Mouse (Mus musculus) heart, adult 2 months (tissue): Measurements from ENCODE around the gene Dnaic1. TPM values are rescaled to one million over a fixed set of nuclear protein-coding genes. Genes with fewer than 3 reads are reported as not detected.

Experiments used
- DNase-seq, 2 experiments: peaks; one replicate each; pipeline ENCODE4 v3.0.0; 2021
- H3K27ac ChIP-seq: fragments of 200-600 bp; 2 replicates; pipeline ENCODE4 v1.8.1; 2022
- H3K27me3 ChIP-seq: fragments of 200-500 bp; 2 replicates; pipeline ENCODE4 v1.6.1; 2012; ENCODE audit warnings: mild to moderate bottlenecking, low read length, inconsistent platforms, mixed read lengths; ENCODE audit not compliant: control insufficient read depth, insufficient read depth
- H3K36me3 ChIP-seq: fragments of 200-500 bp; 2 replicates; pipeline ENCODE4 v1.6.1; 2012; ENCODE audit warnings: low read length, inconsistent platforms; ENCODE audit not compliant: control insufficient read depth, insufficient read depth
- H3K4me1 ChIP-seq: fragments of 200-500 bp; 2 replicates; pipeline ENCODE4 v1.6.1; 2011; ENCODE audit warnings: low read length; ENCODE audit not compliant: control insufficient read depth, insufficient read depth
- H3K4me3 ChIP-seq: fragments of 200-600 bp; 2 replicates; pipeline ENCODE4 v1.8.1; 2022
- H3K79me2 ChIP-seq: fragments of 200-500 bp; replicated peaks from 2 replicates; pipeline ENCODE4 v1.6.1; 2012; ENCODE audit warnings: mild to moderate bottlenecking, inconsistent platforms, low read length, moderate library complexity, mixed read lengths; ENCODE audit not compliant: control insufficient read depth, insufficient read depth
- H3K9ac ChIP-seq: fragments of 200-500 bp; 2 replicates; pipeline ENCODE4 v1.6.1; 2012; ENCODE audit warnings: low read depth, mild to moderate bottlenecking, control low read depth, inconsistent platforms, low read length, mixed read lengths
- CTCF ChIP-seq: fragments of 200-600 bp; IDR thresholded peaks from 2 replicates; pipeline ENCODE4 v1.8.1; 2022; ENCODE audit warnings: antibody characterized with exemption, mild to moderate bottlenecking, moderate library complexity
- EP300 ChIP-seq: fragments of 200-500 bp; IDR thresholded peaks from 2 replicates; pipeline ENCODE4 v1.6.1; 2011; ENCODE audit warnings: low read depth, low read length, control low read depth; ENCODE audit not compliant: insufficient read depth
- POLR2A ChIP-seq: fragments of 200-500 bp; IDR thresholded peaks from 2 replicates; pipeline ENCODE4 v1.6.1; 2011; ENCODE audit warnings: mild to moderate bottlenecking, low read depth, low read length, control low read depth; ENCODE audit not compliant: insufficient read depth
- WGBS: fragments of 180-500 bp; shearing (Covaris S2); methylation state at CpG from one replicate; pipeline ENCODE4 v1.1.7; 2018; 5-methylcytosine and 5-hydroxymethylcytosine counted together
- intact Hi-C: fragments of 180-260 bp; cut with DNase I; formaldehyde crosslinking; loops from one replicate; pipeline ENCODE4 v1.15.1; 2025
- polyA plus RNA-seq: library from polyadenylated mRNA; depleted of rRNA; stranded (reverse); fragments of >200 nt; gene quantifications from 2 replicates; pipeline ENCODE4 v1.2.3, GENCODE M21; 2012
- total RNA-seq, 2 experiments: library from RNA; stranded (reverse); gene quantifications; 2 replicates each; pipeline ENCODE4 v1.2.3; 2021

Dnaic1 gene
- total and polyA plus RNA-seq, 3 experiments = 0.94 to 8.6 (median 2.3) TPM

- 81% methylated on average over 13 of the region's 13 CpGs for WGBS
- Histone ChIP-seq H3K27ac (no peak overlapping the region), H3K4me1 (no peaks in the 10 kb centered on the region; the same call in 1 of the 2 replicates), H3K27me3 (no peaks in the 10 kb centered on the region), H3K36me3 (no peaks in the 10 kb centered on the region), H3K79me2 (no peaks in the 10 kb centered on the region), H3K9ac (no peak overlapping the region), H3K4me3 (no peak overlapping the region)
- no peak for DNase-seq
- TF ChIP-seq CTCF = no peak
- TF ChIP-seq EP300 = no peak
- intact Hi-C loops = no loop called here
Measured at GRCm38 (mm10) chr4:41659556-41659955, 90.0 kb downstream of the Dnaic1 start.

GRCm38 (mm10) chr4:41660851-41661430 is 91.4 kb downstream of the Dnaic1 start:
- Histone ChIP-seq H3K36me3 (no peaks in the 10 kb centered on the region), H3K27ac (no peak overlapping the region), H3K9ac (no peak overlapping the region), H3K4me3 (no peak overlapping the region), H3K4me1 (no peaks in the 10 kb centered on the region; the same call in 1 of the 2 replicates), H3K79me2 (no peaks in the 10 kb centered on the region), H3K27me3 (no peaks in the 10 kb centered on the region)
- intact Hi-C loops = no loop called here
- DNase-seq = no peak
- TF ChIP-seq CTCF (no peak), EP300 (no peak), POLR2A (no peak)
- WGBS = 70% methylated on average over 11 of the region's 11 CpGs

DNA sequence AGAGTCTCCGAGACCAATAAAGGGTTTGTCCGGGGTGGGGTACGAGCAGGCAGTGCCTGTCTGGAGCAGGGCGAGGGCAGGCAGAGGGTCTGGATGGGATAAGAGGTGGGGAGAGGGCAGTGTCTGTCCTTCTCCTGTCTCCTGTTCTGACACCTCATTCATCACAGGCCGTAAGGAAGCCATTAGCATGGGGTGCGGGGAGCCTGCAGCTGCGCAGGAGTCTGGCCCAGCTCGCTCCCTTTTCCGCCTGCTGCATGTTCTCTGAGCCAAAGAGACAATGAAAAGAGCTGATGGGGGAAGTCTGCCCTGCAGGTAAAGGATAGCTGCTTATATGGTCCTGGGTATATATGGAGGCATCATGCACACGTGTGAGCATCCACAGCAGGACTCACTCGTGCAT is 93.1 kb downstream of the Dnaic1 start:
- WGBS = 82% methylated on average over 11 of the region's 11 CpGs
- Histone ChIP-seq H3K36me3 (no peaks in the 10 kb centered on the region), H3K27me3 (no peaks in the 10 kb centered on the region), H3K79me2 (no peaks in the 10 kb centered on the region), H3K4me1 (no peaks in the 10 kb centered on the region; the same call in 1 of the 2 replicates), H3K9ac (no peak overlapping the region), H3K27ac (no peak overlapping the region), H3K4me3 (no peak overlapping the region)
- intact Hi-C loops = no loop called here
- TF ChIP-seq CTCF (no peak), POLR2A (no peak), EP300 (no peak)
- no peak for DNase-seq

DNA sequence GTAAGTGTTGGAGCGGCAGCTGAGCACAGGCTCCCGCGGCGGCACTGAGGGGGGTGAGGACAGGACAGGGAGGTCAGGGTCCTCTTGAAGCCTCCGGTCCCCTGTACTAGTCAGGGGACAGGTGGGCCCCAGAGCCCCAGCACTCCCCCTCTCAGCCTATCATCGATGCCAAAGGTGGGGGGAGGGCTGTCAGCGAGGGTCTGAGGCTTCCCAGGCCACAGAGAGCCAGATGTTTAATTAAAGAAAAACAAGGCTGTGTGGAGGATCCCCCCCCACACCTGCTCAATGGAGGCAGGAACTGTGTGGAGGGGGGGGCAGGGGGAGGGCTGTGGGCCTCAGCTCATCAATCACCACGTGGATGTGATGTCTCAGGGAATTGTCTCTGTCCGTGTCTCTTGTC is 94.0 kb downstream of the Dnaic1 start:
- Histone ChIP-seq H3K36me3 (no peaks in the 10 kb centered on the region), H3K79me2 (no peaks in the 10 kb centered on the region), H3K4me1 (no peaks in the 10 kb centered on the region; the same call in 1 of the 2 replicates), H3K27ac (no peak overlapping the region), H3K9ac (no peak overlapping the region), H3K4me3 (no peak overlapping the region), H3K27me3 (no peaks in the 10 kb centered on the region)
- TF ChIP-seq CTCF (no peak), POLR2A (no peak), EP300 (no peak)
- WGBS = 61% methylated on average over 9 of the region's 9 CpGs
- intact Hi-C loops = no loop called here
- no peak for DNase-seq

DNA sequence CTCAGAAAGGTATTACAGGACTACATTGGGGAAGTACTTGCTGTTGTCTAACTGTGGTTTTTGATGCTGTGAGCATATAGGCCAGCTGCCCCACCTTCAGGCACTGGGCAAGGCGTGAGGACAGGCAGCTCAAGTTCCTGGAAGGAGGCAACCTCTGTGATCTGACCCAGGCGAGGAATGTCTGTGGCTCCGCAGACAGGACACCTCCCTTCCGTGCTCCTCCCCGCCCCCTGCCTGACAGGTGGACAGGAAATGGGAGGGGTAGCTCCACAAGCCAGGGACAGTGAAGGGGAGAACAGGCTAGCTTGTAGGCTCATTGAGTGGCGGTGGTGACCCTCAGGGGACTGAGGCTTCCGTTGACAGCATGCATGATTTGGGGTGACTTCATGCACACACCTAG is 95.0 kb downstream of the Dnaic1 start:
- TF ChIP-seq EP300 = no peak
- TF ChIP-seq CTCF = no peak
- TF ChIP-seq POLR2A = no peak
- H3K4me1 ChIP-seq = no peaks in the 10 kb centered on the region; the same call in 1 of the 2 replicates
- no peak overlapping the region for H3K9ac ChIP-seq
- no peaks in the 10 kb centered on the region for H3K36me3 ChIP-seq
- no peak overlapping the region for H3K27ac ChIP-seq
- no peak overlapping the region for H3K4me3 ChIP-seq
- intact Hi-C loops = no loop called here
- 43% methylated on average over 7 of the region's 7 CpGs for WGBS
- H3K79me2 ChIP-seq = no peaks in the 10 kb centered on the region
- DNase-seq = no peak
- no peaks in the 10 kb centered on the region for H3K27me3 ChIP-seq

GRCm38 (mm10) chr4:41665009-41665675 is 95.6 kb downstream of the Dnaic1 start:
- Histone ChIP-seq H3K4me3 (no peak overlapping the region), H3K27ac (no peak overlapping the region), H3K79me2 (no peaks in the 10 kb centered on the region), H3K9ac (no peak overlapping the region), H3K4me1 (no peaks in the 10 kb centered on the region; the same call in 1 of the 2 replicates), H3K36me3 (no peaks in the 10 kb centered on the region), H3K27me3 (no peaks in the 10 kb centered on the region)
- intact Hi-C loops = no loop called here
- no peak for TF ChIP-seq POLR2A
- no peak for TF ChIP-seq CTCF
- TF ChIP-seq EP300 = no peak
- DNase-seq = no peak
- 20% methylated on average over 8 of the region's 8 CpGs for WGBS
